Mouse (Mus musculus) kidney, adult 2 months (tissue): ENCODE data around the gene Khdrbs1. TPM values are rescaled to one million over a fixed set of nuclear protein-coding genes. Genes with fewer than 3 reads are reported as not detected.
"Not testable (repeated sequence)": the region's sequence is repeated elsewhere in the genome, so short reads cannot be mapped to it uniquely, and the experiment has no call there.

Experiments
- DNase-seq: peaks from one replicate; pipeline ENCODE4 v3.0.0; 2021
- H3K27ac ChIP-seq: fragments of 200-500 bp; 2 replicates; pipeline ENCODE4 v1.5.1; 2012; ENCODE audit warnings: low read depth, low read length, control low read depth, inconsistent platforms; ENCODE audit not compliant: insufficient read depth
- H3K27me3 ChIP-seq: fragments of 200-500 bp; replicated peaks from 2 replicates; pipeline ENCODE4 v1.6.1; 2012; ENCODE audit warnings: mild to moderate bottlenecking, moderate library complexity, low read length, inconsistent platforms; ENCODE audit not compliant: control insufficient read depth, insufficient read depth
- H3K36me3 ChIP-seq: fragments of 200-500 bp; 2 replicates; pipeline ENCODE4 v1.6.1; 2012; ENCODE audit warnings: mild to moderate bottlenecking, moderate library complexity, low read length, inconsistent platforms; ENCODE audit not compliant: control insufficient read depth, insufficient read depth
- H3K4me1 ChIP-seq: fragments of 200-500 bp; 2 replicates; pipeline ENCODE4 v1.6.1; 2011; ENCODE audit warnings: low read length; ENCODE audit not compliant: control insufficient read depth, insufficient read depth
- H3K4me3 ChIP-seq: fragments of 200-500 bp; 2 replicates; pipeline ENCODE4 v1.5.1; 2011; ENCODE audit warnings: mild to moderate bottlenecking, low read depth, low read length, control low read depth; ENCODE audit not compliant: insufficient read depth
- CTCF ChIP-seq: fragments of 200-500 bp; conservative IDR thresholded peaks from 2 replicates; pipeline ENCODE4 v1.5.1; 2011; ENCODE audit warnings: low read depth, mild to moderate bottlenecking, control low read depth, low read length, moderate library complexity, mixed read lengths; ENCODE audit not compliant: insufficient read depth, insufficient read length
- POLR2A ChIP-seq: fragments of 200-500 bp; IDR thresholded peaks from one replicate; pipeline ENCODE4 v1.6.1; 2011; ENCODE audit warnings: low read depth, low read length, control low read depth
- WGBS: fragments of 180-500 bp; shearing (Covaris S2); methylation state at CpG from one replicate; pipeline ENCODE4 v1.1.7; 2018; 5-methylcytosine and 5-hydroxymethylcytosine counted together
- polyA plus RNA-seq: library from polyadenylated mRNA; depleted of rRNA; stranded (reverse); fragments of >200 nt; gene quantifications from 2 replicates; pipeline ENCODE4 v1.2.3, GENCODE M21; 2012

Gene Khdrbs1
- polyA plus RNA-seq, 1 experiment: 16.0 TPM

DNA sequence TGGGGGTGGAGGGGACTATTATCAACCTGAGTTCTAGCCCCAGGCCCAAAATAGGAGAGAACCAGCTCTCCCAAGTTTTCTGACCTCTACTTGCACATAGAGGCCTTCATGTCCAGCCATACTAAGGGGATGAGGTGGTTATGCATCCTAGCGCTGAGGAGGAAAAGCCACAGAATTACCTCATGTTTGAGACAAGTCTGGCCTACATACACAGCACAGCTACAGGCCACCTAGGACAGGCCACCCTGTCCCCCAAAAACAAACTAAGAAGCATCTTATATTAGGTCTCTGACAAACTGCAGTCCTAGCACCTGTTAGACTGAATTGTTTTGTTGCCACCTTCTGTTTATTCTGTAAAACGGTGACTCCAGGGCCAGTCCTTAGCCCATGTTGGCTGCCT lies 1.4 kb upstream of the Khdrbs1 start:
- no peak overlapping the region for H3K27ac ChIP-seq
- peaks cover 4% of the 10 kb centered on the region; the same call in 1 of the 2 replicates for H3K4me1 ChIP-seq
- no peaks in the 10 kb centered on the region for H3K36me3 ChIP-seq
- no peaks in the 10 kb centered on the region for H3K27me3 ChIP-seq
- no peak overlapping the region for H3K4me3 ChIP-seq
- TF ChIP-seq POLR2A (no peak), CTCF (no peak)
- DNase-seq: no peak
- 50% methylated on average over 2 of the region's 2 CpGs for WGBS

DNA sequence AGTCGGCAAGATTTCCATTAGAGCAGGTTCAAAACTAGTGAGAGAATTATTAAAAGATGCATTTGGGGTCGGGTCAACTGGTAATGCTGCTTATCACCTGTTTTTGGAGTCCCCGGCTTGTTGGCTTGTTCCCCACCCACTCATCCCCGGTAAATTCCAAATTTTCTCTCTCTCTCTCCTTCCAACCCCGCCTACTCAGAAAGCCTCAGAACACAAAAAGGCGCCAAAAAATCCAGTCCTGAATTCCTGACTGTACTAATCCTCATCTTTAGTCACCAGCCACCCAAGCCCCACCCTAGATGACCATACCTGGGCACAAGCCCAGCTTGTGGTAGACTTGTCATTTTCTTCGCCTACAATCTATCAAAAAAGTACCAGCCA lies 897 bp upstream of the Khdrbs1 start:
- 17% methylated on average over 7 of the region's 7 CpGs for WGBS
- Histone ChIP-seq H3K27ac (peak overlapping the region; percentile 85), H3K4me1 (peaks cover 4% of the 10 kb centered on the region; the same call in 1 of the 2 replicates), H3K36me3 (no peaks in the 10 kb centered on the region), H3K4me3 (peak overlapping the region; percentile 58), H3K27me3 (no peaks in the 10 kb centered on the region)
- DNase-seq: no peak
- TF ChIP-seq CTCF (no peak), POLR2A (no peak)

DNA sequence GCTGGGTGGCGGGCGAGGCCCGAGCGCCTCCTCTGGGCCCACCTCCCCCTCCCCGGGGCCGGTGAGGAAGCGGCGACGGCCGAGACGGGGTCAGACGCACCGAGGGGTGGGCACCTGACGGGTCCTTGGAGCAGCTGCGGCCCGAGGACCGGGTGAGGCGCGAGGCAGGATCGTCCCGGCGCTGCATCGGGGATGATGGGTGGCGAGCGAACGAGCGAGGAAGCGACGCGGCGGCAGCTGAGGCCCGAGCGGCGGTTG lies 200 bp downstream of the Khdrbs1 start:
- Histone ChIP-seq H3K4me3 (peak overlapping the region; percentile 93), H3K36me3 (no peaks in the 10 kb centered on the region), H3K27me3 (no peaks in the 10 kb centered on the region), H3K27ac (peak overlapping the region; percentile 88), H3K4me1 (peaks cover 4% of the 10 kb centered on the region; the same call in 1 of the 2 replicates)
- TF ChIP-seq CTCF (no peak), POLR2A (no peak)
- DNase-seq: no peak
- under 1% methylated on average over 34 of the region's 34 CpGs for WGBS

DNA sequence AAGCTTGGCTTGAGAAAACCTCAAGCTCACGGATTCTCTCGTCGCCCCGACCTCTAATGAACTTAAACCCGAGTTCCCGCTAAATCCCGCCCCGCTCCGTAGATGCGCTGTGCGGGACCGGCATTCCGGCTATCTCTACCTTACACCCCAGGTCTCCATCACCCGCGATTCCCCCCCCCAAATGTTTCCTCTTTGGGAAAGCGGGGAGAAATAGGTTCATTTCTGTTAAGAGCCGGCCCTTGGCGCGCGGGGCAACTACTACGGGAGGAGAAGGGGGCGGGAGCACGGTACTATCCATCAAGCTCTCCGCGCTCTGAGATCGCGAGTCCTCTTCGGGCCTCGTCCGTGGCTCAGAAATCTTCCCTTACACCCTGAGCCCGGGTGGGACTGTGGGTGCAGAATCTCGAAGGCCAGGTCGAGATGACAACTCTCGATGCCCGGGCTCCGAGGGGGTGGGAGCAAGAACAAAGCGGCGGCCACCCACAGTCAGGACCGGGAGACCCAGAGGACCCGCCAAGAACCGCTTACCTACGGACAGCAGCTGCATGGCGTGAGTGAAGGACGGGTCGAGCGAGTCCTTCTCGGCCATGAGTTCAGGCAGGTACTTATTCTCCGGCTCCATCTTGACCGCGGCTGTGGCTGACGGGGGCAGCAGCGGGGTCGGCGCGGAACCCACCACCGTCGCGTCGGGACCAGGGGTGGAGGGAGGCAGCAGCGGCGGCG lies 691 bp downstream of the Khdrbs1 start:
- peak overlapping the region; percentile 93 for H3K4me3 ChIP-seq
- H3K27ac ChIP-seq: peak overlapping the region; percentile 88
- under 1% methylated on average over 62 of the region's 62 CpGs for WGBS
- peak; percentile 48 for DNase-seq
- peaks cover 4% of the 10 kb centered on the region; the same call in 1 of the 2 replicates for H3K4me1 ChIP-seq
- H3K27me3 ChIP-seq: no peaks in the 10 kb centered on the region
- TF ChIP-seq CTCF (no peak), POLR2A (no peak)
- no peaks in the 10 kb centered on the region for H3K36me3 ChIP-seq

DNA sequence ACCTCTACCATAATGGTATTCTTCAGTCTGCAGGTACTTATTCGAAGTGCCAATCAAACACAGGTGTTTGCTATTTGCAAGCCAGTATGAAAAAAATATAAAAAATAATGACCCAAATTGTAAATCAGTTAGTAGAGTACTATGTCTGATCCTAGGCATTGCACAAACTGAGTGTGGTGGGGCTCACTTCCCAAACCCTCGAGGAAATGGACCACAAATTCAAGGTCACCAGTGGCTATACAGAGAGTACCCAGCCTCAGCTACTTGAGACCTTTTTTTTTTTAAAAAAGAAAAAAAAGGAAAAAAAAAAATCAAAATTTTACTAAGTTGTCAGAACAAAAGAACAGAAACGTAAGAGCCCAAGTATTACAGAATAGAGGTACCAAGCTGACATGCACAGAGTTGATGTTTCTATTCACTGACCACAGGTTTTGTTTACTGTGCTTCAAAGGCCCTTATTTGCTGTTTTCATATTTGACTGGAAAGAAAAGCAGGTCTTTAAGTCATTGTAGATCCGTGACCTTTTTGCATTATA lies 2.9 kb downstream of the Khdrbs1 start:
- WGBS: 49% methylated on average over 4 of the region's 4 CpGs
- Histone ChIP-seq H3K27ac (no peak overlapping the region), H3K4me1 (peaks cover 4% of the 10 kb centered on the region; the same call in 1 of the 2 replicates), H3K4me3 (no peak overlapping the region), H3K36me3 (no peaks in the 10 kb centered on the region), H3K27me3 (no peaks in the 10 kb centered on the region)
- no peak for DNase-seq
- TF ChIP-seq CTCF: no peak
- no peak for TF ChIP-seq POLR2A

DNA sequence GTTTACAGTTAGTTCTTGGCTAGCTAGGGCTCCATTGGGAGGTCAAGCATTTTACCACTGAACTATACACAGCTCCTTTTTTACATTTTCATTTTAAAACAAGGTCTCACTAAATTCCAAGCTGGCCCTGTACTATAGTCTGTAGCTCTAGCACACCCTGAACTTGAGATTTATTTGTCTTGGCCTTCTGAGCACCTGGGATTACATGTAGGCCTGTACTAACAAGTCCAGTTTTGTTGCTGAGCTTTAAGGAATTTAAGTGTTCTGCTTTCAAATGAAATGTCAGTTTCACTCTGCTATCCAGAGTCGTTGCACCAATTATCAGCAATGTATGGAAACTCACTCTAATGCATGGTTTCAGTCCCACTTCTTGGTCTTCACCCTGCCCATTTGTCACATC lies 5.9 kb downstream of the Khdrbs1 start:
- Histone ChIP-seq H3K4me3 (no peak overlapping the region), H3K36me3 (no peaks in the 10 kb centered on the region), H3K27ac (no peak overlapping the region), H3K27me3 (no peaks in the 10 kb centered on the region), H3K4me1 (peaks cover 4% of the 10 kb centered on the region; the same call in 1 of the 2 replicates)
- no peak for DNase-seq
- WGBS: 65% methylated on average over 1 of the region's 1 CpGs
- TF ChIP-seq POLR2A: no peak
- no peak for TF ChIP-seq CTCF

DNA sequence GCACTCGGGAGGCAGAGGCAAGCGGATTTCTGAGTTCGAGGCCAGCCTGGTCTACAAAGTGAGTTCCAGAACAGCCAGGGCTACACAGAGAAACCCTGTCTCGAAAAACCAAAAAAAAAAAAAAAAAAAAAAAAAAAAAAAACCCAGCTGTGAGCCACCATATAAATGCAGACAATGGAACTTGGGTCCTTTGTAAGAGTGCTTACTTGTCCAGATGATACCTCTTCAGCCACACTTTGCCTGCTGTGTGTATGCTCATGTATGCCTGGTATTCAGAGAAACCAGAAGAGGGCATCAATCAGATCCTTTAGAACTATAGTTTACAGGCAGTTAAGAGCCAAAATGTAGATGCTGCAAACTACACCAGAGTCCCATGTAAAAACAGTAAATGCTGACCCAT lies 6.6 kb downstream of the Khdrbs1 start:
- not testable (repeated sequence) for H3K36me3 ChIP-seq, H3K4me3 ChIP-seq, DNase-seq, H3K4me1 ChIP-seq, H3K27ac ChIP-seq, H3K27me3 ChIP-seq
- 88% methylated on average over 4 of the region's 4 CpGs for WGBS

DNA sequence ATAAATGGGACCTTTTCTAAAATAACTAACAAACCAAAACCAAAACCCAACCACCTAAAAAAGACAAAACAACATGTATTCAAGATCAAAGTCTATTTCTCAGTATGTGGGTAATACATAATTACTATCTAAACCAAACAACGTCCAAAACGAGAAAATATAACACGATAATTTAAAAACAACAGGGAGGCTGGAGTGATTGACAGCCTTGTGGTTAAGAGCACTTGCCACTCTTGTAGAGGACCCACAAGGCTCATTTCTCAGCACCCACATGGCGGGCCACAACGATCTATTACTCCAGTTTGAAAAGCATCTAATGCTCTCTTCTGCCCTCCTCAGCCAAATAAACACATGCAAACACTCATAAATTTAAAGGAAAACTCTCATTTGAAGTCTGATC lies 10.7 kb downstream of the Khdrbs1 start:
- Histone ChIP-seq H3K4me1 (no peaks in the 10 kb centered on the region; the same call in 1 of the 2 replicates), H3K36me3 (peaks cover 3% of the 10 kb centered on the region; the same call in 1 of the 2 replicates), H3K4me3 (no peak overlapping the region), H3K27ac (no peak overlapping the region), H3K27me3 (no peaks in the 10 kb centered on the region)
- DNase-seq: no peak
- no peak for TF ChIP-seq CTCF
- TF ChIP-seq POLR2A: no peak
- 70% methylated on average over 5 of the region's 5 CpGs for WGBS
